Mouse (Mus musculus) liver, adult 2 months (tissue): ENCODE results near the gene Hpcal4. TPM values are rescaled to one million over a fixed set of nuclear protein-coding genes. Genes with fewer than 3 reads are reported as not detected.

Experiments
- DNase-seq: peaks from one replicate; pipeline ENCODE4 v3.0.0-alpha.2; 2011; ENCODE audit warnings: low read depth, low spot score; ENCODE audit errors: extremely low read depth
- H3K27ac ChIP-seq: fragments of 200-500 bp; replicated peaks from 2 replicates; pipeline ENCODE4 v1.5.1; 2012; ENCODE audit warnings: low read depth, mild to moderate bottlenecking, control low read depth, inconsistent platforms, low read length; ENCODE audit not compliant: insufficient read depth
- H3K27me3 ChIP-seq: fragments of 200-500 bp; 2 replicates; pipeline ENCODE4 v1.6.1; 2012; ENCODE audit warnings: mild to moderate bottlenecking, moderate library complexity, low read length, inconsistent platforms; ENCODE audit not compliant: control insufficient read depth, insufficient read depth
- H3K36me3 ChIP-seq: fragments of 200-500 bp; 2 replicates; pipeline ENCODE4 v1.6.1; 2012; ENCODE audit warnings: low read length, inconsistent platforms; ENCODE audit not compliant: control insufficient read depth, insufficient read depth
- H3K4me1 ChIP-seq: fragments of 200-500 bp; 2 replicates; pipeline ENCODE4 v1.6.1; 2011; ENCODE audit warnings: low read length; ENCODE audit not compliant: control insufficient read depth, insufficient read depth
- H3K4me3 ChIP-seq: fragments of 200-500 bp; 2 replicates; pipeline ENCODE4 v1.5.1; 2011; ENCODE audit warnings: low read depth, mild to moderate bottlenecking, control low read depth, low read length, moderate library complexity; ENCODE audit not compliant: insufficient read depth
- H3K79me2 ChIP-seq: fragments of 200-500 bp; 2 replicates; pipeline ENCODE4 v1.6.1; 2012; ENCODE audit warnings: inconsistent platforms, mild to moderate bottlenecking, low read length, moderate library complexity; ENCODE audit not compliant: control insufficient read depth, insufficient read depth
- H3K9ac ChIP-seq: fragments of 200-500 bp; 2 replicates; pipeline ENCODE4 v1.6.1; 2012; ENCODE audit warnings: low read depth, mild to moderate bottlenecking, control low read depth, inconsistent platforms, low read length
- CTCF ChIP-seq: fragments of 200-500 bp; IDR thresholded peaks from 2 replicates; pipeline ENCODE4 v1.5.1; 2011; ENCODE audit warnings: low read depth, low read length, control low read depth
- POLR2A ChIP-seq: fragments of 200-500 bp; IDR thresholded peaks from 2 replicates; pipeline ENCODE4 v1.6.1; 2011; ENCODE audit warnings: low read length, control low read depth; ENCODE audit not compliant: insufficient read depth; ENCODE audit errors: extremely low read depth
- WGBS: fragments of 180-500 bp; shearing (Covaris S2); methylation state at CpG from one replicate; pipeline ENCODE4 v1.1.7; 2018; 5-methylcytosine and 5-hydroxymethylcytosine counted together
- polyA plus RNA-seq: library from polyadenylated mRNA; depleted of rRNA; stranded (reverse); fragments of >200 nt; gene quantifications from 2 replicates; pipeline ENCODE4 v1.2.3, GENCODE M21; 2012
- total RNA-seq: library from RNA; depleted of rRNA; stranded (reverse); fragments of >200 nt; gene quantifications from 2 replicates; pipeline ENCODE4 v1.2.3, GENCODE M21; 2014

Gene Hpcal4
- total and polyA plus RNA-seq, 2 experiments = not detected

DNA sequence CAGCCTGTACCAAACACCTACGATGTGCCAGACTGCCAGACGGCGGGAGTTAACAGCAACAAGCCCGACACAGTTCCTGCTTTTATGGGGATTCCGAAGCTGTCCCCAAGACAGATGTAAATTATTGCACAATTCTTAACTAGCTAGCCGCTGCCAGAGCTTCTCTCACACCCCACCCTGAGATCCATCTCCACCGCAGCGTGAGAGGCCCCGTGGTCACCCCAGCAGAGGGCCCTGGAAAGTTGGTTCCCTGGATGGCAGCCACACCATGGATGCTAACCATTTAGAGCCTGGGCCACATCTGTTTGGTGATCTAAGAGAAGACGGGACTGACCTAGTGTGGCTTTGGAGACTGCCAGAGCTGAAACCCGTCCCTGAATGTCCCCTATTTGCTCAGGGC lies 46.1 kb downstream of the Hpcal4 start:
- Histone ChIP-seq H3K36me3 (no peaks in the 10 kb centered on the region), H3K27me3 (no peaks in the 10 kb centered on the region), H3K9ac (no peak overlapping the region), H3K27ac (peak overlapping the region; percentile 28; the same call in 1 of the 2 replicates), H3K4me1 (peaks cover 6% of the 10 kb centered on the region), H3K4me3 (no peak overlapping the region), H3K79me2 (no peaks in the 10 kb centered on the region)
- no peak for DNase-seq
- WGBS = 61% methylated on average over 11 of the region's 11 CpGs
- no peak for TF ChIP-seq CTCF
- no peak for TF ChIP-seq POLR2A

DNA sequence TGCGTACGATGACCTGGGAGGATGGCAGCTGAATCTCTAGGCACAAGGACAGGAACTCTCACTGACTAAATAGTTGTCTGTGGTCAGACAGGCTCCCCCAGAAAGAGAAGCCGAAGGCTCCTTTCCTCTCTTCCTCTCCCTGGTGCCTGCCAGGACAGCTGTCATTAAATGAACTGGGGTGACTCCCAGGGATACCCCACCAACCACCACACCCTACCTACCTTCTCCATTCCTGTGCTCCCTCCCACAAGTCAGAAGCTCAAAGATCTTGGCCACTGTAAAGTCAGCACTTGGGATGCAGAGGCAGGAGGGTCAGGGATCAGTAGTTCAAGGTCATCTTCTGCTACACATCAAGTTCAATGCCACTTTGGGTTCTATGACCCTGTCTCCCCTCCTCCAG lies 49.8 kb downstream of the Hpcal4 start:
- no peak for TF ChIP-seq POLR2A
- no peak for TF ChIP-seq CTCF
- H3K4me3 ChIP-seq = no peak overlapping the region
- 78% methylated on average over 3 of the region's 3 CpGs for WGBS
- H3K36me3 ChIP-seq = no peaks in the 10 kb centered on the region
- no peak overlapping the region for H3K27ac ChIP-seq
- no peaks in the 10 kb centered on the region for H3K79me2 ChIP-seq
- H3K4me1 ChIP-seq = peaks cover 6% of the 10 kb centered on the region
- H3K27me3 ChIP-seq = no peaks in the 10 kb centered on the region
- H3K9ac ChIP-seq = no peak overlapping the region
- DNase-seq = no peak

DNA sequence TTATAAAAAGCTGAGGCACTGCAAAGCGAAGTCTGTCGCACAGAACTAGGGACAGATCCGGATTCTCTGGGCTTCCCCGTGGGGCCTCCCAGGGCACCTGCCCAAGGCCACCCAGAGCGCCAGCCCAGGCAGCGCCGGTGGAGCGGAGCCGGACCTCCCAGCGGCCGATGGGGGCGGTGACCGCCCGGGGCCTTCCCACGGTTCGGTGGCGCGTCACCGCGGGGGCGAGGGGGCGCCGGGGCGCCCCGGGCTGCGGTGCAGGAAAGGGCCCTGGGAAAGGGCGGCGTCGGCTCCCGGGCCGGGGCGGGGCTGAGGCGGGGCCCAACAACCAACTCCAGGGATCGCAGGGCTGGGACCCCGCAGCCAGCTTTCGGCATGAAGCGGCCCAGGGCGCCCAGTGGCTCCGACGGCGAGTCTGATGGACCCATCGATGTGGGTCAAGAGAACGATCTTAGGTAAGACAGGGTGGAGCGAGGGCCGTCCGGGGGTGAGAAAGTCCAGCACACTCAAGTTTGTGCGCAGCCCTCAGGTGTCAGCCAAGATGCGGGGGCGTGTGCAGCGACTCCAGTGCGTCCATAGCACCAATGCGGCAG lies 50.6 kb downstream of the Hpcal4 start, which contains the start of gene Heyl:
Heyl (plus strand) TSS at position 65 of the 593 bp plus-strand sequence.
- TF ChIP-seq POLR2A (no peak), CTCF (no peak)
- no peaks in the 10 kb centered on the region for H3K36me3 ChIP-seq

DNA sequence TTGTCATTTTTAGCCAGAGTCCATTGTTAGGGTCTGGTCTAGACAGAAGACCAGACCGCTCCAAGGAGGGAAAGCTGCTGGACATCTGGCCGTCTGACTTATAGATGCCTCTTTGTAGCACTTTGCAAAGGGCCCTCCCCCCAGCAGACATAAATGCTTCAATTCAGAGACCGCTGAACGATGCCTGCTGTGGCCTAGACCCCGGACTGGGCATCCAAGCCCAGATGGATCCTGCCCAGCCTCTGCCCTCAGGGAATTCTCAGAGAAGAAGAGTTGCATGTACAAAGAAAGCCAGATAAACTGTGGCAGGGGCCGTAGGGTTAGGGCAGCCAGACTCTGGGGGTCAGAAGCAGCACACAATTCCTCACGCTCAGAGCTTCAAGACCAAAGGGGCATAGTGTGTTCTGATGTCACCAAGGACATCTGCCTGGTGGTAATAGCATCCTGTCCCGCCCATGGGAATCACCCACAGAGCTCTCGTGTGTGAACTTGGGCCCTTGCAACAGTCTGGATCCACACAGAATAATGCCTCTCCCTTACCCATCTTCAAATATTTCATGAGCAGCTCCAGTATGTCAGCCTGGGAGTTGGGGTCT lies 52.9 kb downstream of the Hpcal4 start:
- no peak for DNase-seq
- WGBS = 84% methylated on average over 9 of the region's 9 CpGs

More for the DNA sequence above, 50.6 kb downstream of the Hpcal4 start, which contains the start of gene Heyl:
- WGBS = 2% methylated on average over 52 of the region's 52 CpGs
- Histone ChIP-seq H3K4me3 (peak within 1 kb of the TSS; percentile 63), H3K27me3 (no peaks in the 10 kb centered on the region), H3K4me1 (peaks cover 6% of the 10 kb centered on the region), H3K9ac (peak within 1 kb of the TSS; percentile 6; the same call in 1 of the 2 replicates), H3K27ac (no peak within 1 kb of the TSS), H3K79me2 (no peaks in the 10 kb centered on the region)
- DNase-seq = no peak

DNA sequence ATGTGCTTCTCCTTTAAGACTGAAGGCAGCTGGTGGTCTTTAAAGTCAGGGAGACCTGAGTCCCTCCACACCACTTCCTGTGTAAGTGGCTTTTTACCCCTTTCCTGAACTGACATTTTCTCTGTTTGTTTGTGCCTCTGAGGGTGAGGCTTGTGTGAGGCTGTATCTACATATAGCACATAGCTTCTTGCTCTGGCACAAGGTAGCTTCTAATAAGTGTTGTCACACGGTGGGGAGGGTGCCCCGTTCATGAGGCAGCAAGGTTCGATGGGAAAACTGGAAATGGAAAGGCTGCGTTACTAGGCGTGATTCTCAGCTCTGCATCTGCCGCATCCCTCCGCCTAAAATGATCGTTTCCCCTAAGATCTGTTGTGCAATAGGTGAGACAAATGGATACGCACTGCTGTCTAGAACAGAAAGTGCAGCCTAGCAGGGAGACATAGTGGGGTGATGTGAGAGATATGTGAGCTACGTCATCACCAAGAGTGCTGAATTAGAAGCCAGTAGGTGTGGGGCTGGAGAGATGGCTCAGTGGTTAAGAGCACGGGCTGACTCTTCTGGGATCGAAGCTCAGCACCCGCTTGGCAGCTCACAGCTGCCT lies 53.5 kb downstream of the Hpcal4 start:
- Histone ChIP-seq H3K9ac (no peak overlapping the region), H3K36me3 (no peaks in the 10 kb centered on the region), H3K27me3 (no peaks in the 10 kb centered on the region), H3K4me3 (no peak overlapping the region), H3K4me1 (peaks cover 6% of the 10 kb centered on the region), H3K79me2 (no peaks in the 10 kb centered on the region), H3K27ac (no peak overlapping the region)
- TF ChIP-seq POLR2A = no peak
- DNase-seq = no peak
- whole genome bisulfite sequencing = 78% methylated on average over 13 of the region's 13 CpGs

More for the DNA sequence above, 52.9 kb downstream of the Hpcal4 start:
- no peak overlapping the region for H3K9ac ChIP-seq
- peaks cover 6% of the 10 kb centered on the region for H3K4me1 ChIP-seq
- H3K79me2 ChIP-seq = no peaks in the 10 kb centered on the region
- no peaks in the 10 kb centered on the region for H3K36me3 ChIP-seq
- TF ChIP-seq CTCF (no peak), POLR2A (no peak)
- no peak overlapping the region for H3K4me3 ChIP-seq
- no peaks in the 10 kb centered on the region for H3K27me3 ChIP-seq
- H3K27ac ChIP-seq = no peak overlapping the region
